Mouse (Mus musculus): ENCODE measurements around the gene Olig1. TPM values are rescaled to one million over a fixed set of nuclear protein-coding genes. Genes with fewer than 3 reads are reported as not detected.
"Not testable (repeated sequence)": the region's sequence is repeated elsewhere in the genome, so short reads cannot be mapped to it uniquely, and the experiment has no call there.

The Olig1 gene
- total RNA-seq, 2 experiments from 2014 or later, result 160 to 181 TPM

DNA sequence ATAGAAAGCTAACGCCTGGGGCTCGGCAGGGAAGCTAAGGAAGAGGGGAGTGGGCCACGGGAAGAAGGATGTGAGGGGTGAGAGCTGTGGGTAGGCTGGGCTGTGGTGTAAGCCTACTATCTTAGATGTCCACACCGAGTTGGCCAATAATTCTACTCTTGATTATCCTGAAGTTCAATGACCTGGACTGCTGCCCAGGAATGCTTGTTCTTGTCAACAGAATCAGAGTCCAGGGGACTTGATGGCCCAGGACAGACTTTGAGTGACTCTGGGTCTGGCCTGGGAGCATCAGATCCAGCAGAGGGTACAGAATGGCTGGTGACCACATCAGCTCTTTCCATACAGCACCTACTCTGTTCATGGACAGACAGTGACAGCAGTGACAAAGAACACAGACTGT is 30.5 kb upstream of the Olig1 start:
- no peak for DNase-seq (ENCODE audit: extremely low spot score in 1 of 2, low spot score in 1 of 2)

DNA sequence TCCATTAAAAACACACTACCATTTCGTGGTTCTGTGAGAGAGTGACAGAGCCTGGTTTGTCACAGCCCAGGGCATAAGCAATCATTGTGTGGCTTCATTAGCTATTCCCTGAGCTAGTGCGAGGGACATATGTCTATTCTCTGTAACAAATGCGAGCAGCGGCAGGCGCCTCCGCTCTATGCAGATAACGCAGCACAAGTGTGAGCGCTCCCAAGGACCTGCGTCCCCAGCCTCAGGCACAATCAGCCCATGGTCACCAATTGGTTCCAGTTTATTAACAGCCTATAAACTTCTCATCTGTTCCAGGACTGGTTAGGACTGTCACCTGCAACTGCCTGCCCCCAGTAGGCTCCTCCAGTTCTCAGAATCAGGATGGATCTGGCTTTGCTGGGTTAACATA is 23.3 kb upstream of the Olig1 start:
- no peak for DNase-seq (ENCODE audit: extremely low spot score in 1 of 2, low spot score in 1 of 2)

DNA sequence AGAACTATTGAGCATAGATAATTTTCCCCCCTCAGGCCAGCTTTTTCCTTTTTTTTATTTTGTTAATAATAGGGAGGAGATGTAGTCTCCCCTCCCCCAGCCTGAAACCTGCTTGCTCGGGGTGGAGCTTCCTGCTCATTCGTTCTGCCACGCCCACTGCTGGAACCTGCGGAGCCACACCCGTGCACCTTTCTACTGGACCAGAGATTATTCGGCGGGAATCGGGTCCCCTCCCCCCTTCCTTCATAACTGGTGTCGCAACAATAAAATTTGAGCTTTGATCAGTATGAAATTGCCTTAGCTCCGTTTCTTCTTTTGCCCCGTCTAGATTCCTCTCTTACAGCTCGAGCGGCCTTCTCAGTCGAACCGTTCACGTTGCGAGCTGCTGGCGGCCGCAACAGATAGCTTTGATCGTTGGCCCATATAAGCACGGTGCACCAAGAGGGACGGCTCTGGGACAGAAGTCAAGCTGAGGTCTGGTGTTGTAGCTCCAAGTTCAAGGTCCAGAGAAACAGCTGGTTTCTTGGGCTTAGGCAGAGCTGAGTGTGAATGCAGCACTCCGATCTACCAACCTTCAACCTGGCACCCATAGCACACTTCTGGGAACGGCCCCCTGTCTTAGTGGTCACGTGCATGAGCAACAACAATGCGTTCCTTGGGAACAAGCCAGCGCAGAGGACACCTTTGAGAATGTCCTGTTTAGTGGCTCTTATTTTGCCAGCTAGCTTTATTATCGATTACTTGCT is 14.0 kb upstream of the Olig1 start:
- DNase-seq (ENCODE audit: extremely low spot score in 1 of 2, low spot score in 1 of 2), result not testable (repeated sequence)

DNA sequence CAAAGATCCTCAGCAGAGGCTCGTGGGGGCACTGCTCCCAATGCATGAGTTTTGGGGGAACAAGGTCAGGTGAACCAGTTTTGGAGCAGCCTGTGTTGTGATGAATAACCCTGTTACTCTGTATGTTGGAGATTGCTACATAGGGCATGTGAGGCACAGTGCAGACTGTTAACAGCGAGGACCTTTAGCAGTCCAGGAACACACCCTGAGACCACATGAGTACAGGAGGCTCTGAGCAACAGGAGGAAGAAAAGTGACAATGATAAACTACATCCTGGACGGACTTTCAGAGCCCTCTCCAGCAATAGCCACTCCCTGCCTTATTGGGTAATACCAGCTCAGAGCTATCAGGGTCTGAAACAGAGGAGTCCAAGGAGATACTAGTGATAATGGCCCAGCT is 10.6 kb upstream of the Olig1 start:
- no peak for DNase-seq (ENCODE audit: extremely low spot score in 1 of 2, low spot score in 1 of 2)

DNA sequence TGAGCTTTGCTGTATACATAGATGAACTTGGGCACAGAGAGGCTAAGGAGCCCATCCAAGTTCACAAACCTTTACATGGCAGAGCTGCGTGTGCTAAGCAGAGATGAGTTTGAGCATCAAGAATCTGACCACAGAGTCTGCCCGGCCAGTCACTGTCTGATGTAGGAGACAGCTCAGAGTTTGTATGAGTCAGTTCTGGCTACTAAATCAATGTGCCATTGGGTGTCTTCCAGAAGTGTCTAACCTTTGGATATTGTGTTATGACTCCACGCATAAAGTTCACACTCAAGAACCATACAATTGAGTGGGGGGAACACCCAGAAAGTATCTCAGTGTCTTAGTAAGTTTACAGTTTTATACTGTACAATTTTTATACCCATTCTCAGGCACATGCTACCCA is 8.7 kb upstream of the Olig1 start:
- no peak for DNase-seq (ENCODE audit: extremely low spot score in 1 of 2, low spot score in 1 of 2)

DNA sequence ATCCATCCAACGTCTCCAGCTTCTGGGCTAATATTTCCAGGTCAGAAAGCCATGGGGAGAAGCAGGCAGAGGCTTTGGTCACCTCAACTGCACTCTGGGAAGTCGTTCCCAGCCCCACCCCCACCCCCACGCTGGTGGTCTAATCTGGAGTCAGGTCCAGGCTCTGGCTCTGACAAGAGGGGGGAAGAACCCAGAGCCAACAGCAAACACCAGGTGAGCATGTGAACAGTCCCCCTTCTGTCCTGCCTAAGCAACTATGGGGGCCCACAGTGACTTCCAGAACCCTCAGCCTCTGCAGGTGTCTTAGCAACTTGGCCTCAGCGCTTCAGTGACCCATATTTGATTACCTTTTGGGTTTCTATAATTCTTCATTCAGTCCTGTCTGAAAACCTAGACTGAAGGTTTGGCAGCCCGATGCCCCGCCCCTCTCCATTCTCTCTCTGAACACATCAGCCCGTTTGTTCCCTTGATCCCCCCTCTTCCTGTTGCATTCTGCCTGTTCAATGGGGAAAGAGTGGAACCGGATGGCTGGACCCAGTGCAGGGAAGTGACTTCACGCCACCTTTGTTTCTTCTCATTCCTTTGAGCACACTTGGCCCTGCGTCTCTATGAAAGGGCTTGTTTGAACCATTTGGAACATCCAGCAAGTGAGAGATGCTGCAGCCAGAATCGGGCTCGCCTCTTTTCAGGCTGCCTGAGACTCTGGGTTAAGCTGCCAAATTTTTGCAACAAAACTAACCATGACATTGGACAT is 6.9 kb upstream of the Olig1 start:
- no peak for DNase-seq (ENCODE audit: extremely low spot score in 1 of 2, low spot score in 1 of 2)

DNA sequence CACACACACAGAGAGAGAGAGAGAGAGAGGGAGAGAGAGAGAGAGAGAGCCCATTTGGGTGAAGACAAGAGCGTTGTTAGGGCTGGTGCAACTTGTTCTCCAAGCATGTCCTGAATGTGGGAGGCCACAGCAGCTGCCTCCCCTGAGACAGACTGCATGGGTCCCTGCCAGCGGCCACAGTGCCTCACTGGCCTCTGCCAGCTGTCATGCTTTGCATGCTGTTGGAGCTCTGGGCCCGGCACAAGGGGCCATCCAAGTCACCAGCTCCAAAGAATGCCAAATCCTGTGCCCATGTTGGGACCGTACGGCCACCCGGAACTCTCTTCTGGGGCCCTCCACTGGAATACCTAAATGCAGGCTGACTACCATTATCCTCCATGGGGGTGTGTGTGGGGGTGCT is 3.6 kb upstream of the Olig1 start:
- DNase-seq (ENCODE audit: extremely low spot score in 1 of 2, low spot score in 1 of 2), result peak in 1 of 2 experiments; percentile 48

DNA sequence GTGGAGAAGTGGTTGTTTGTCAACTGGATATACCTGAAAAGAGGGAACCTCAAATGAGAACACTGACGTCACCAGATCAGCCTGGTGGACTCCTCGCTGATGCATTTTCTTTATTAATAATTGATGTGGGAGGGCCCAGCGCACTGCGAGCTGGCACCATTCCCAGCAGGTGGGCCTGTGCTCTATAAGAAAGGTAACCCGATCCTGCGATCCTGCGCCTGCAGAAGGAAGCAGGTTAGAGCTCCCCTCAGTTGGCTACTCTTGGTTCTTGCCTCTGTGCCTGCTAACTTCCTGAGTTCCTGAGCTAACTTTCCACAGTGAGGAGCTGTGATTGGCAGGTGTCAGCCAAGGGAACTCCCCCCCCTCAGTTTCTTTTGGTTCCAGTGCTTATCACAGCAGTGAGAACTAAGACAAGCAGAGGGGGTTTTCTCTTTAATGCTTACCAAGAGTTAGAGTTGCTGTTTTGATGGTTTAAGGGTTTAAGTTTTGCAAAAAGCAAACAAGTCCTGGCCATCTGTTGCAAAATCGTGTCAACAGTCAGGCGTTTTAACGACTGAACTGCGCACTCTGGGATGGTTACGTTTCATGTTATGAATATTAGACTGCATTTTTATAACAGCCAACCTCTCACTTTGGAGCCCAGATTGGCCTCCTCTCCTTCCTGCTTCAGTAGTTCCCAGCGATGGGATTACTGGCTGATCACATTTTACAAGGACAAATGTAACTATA is 684 bp upstream of the Olig1 start:
- no peak for DNase-seq (ENCODE audit: extremely low spot score in 1 of 2, low spot score in 1 of 2)

DNA sequence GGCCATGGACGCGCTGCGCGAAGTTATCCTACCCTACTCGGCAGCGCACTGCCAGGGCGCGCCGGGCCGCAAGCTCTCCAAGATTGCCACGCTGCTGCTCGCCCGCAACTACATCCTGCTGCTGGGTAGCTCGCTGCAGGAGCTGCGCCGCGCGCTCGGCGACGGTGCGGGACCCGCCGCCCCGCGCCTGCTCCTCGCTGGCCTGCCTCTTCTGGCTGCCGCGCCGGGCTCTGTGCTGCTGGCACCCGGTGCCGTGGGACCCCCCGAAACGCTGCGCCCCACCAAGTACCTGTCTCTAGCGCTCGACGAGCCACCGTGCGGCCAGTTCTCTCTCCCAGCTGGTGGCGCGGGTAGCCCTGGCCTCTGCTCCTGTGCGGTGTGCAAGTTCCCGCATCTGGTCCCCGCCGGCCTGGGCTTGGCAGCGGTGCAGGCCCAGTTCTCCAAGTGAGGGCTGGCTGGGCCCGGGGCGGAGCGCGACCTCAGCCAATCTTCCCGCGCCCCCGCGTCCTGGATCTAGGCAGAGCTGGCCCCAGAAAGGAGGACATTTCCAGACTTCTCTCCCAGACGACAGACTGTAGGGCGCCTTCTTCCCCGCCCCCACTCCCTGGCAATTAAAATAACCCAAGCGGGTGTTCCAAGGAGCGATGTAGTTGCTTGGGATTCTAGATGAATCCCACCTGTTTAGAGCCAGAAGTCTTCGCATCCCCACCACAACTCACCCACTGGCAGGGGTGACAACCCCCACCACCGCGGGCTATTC is 820 bp downstream of the Olig1 start:
- no peak for DNase-seq (ENCODE audit: extremely low spot score in 1 of 2, low spot score in 1 of 2)

DNA sequence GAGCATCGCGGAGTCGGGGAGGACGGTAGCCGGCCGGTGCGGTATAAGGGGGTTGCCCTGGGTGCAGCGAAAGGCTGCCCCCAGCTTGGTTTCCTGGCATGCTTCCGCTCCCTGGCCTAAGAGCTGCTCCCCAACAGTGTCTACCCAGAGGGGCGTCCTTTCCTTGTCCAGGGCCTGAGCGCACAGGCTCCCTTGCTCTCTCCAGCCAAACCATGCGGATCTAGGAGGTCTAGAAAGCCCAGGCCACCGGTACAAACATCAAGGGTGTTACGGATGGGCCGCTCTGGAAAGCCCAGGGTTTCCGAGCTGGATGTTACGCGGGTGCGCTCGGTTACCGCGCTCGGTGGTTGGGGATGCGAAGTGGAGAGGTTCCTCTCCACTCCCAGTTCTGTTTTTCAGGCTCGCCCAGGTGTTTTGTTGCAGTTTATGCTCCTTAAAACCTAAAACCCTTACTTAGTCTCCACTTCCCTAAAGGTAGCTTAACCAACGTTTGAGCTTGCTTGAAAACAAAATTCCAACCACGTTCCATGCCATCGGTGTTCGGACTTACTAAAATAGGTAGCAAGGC is 1.5 kb downstream of the Olig1 start:
- DNase-seq (ENCODE audit: extremely low spot score in 1 of 2, low spot score in 1 of 2), result no peak

DNA sequence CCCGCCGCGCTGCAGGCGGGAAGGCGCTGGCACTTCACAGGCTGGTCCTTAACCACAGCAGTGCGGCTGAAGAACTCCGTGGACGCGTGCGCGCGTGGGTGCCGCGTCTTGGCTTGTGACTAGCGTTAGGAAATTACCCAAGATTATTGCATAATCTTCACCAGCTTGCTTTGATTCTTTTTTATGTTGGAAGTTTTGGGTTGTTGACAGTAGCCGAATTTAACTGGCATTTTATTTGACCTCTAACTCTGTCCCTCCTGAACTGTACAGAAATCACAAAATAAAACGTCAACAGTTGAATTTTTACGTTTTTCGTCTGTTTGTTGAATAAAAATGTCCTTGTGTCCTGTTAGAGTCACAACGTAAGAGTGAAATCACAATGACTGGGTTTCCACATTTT is 2.1 kb downstream of the Olig1 start:
- no peak for DNase-seq (ENCODE audit: extremely low spot score in 1 of 2, low spot score in 1 of 2)

DNA sequence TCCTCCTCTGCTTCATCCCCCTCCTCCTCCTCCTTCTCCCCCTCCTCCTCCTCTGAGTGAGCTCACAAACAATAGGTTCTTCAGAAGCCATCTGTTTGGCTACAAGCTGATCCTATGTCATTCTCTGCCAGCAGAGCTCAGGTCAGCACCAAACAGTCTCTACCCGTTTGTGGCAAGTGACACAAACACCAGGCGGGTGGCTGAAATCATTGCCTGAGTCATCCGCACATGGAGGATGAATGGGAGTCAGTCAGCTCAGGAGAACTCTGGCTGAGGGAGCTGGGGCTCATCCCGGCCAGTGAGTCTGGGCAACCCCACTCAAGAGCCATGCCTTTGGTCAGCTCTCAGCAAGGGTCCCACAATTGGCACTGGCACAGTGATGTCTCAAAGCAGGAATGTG is 10.9 kb downstream of the Olig1 start:
- no peak for DNase-seq (ENCODE audit: extremely low spot score in 1 of 2, low spot score in 1 of 2)

DNA sequence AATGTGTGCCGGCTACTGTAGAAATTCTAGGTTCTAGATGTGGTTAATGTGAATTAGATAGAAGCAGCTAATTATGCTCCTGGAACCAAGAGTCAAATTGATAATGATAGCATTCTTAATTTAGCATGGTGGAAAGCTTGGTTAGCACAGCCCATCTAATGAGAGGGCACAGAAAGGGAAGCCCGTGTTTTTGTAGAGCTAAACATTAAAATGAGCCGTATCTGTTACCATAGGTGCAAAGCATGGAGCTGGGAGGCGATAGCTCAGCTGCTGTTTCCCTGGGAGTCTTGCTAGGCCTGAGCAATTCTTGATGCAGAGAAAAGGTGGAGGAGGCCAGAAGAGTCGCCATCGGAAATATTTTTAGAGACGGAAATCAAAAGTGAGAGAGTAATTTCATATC is 22.5 kb downstream of the Olig1 start:
- no peak for DNase-seq (ENCODE audit: extremely low spot score in 1 of 2, low spot score in 1 of 2)

DNA sequence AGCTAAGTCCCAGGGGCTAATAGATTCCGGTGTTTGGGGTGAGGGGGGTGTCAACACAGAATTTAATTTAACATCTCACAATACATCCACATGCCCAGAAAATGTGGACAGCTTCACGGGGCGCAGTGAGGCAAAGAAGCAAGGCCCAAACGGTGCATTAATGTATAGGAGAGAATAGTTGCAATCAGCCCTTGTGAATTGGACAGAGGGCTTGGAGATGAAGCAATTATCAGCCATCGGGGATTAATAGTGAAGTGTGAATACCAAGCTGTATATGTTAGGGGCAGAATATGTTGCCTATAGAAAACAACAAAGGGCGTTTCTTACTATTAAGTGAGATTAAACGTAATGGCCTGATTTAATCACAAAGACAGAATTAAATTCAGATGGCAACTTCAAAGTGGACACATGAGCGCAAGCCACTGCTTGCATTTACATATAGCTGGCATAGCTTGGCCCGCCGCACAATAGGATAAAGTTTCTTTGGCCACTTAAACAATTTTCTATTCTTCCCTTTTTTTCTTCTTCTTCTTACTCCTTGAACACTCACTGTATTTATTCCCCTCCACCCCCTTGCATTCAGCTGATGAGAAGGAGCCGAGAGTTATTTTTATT is 23.3 kb downstream of the Olig1 start:
- DNase-seq (ENCODE audit: extremely low spot score in 1 of 2, low spot score in 1 of 2), result no peak

DNA sequence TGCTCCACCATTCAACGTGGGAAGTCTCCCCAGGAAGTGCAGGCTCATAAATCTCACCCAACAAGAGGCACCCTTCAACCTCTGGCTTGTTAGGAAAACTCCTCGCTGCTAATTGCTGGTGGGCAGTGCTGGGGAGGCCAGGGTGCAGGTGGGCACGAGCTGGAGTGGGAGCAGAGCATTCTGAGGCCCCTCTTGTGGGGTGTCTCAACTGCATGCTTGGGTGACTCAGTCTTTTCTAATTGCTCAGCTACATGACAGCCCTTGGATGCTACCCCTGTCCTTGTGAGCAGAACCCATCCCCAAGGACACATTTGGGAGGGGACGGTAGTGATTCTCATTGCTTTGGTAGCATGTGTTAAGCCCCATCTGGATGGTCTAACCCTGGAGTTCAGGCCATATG is 28.2 kb downstream of the Olig1 start:
- DNase-seq (ENCODE audit: extremely low spot score in 1 of 2, low spot score in 1 of 2), result no peak

DNA sequence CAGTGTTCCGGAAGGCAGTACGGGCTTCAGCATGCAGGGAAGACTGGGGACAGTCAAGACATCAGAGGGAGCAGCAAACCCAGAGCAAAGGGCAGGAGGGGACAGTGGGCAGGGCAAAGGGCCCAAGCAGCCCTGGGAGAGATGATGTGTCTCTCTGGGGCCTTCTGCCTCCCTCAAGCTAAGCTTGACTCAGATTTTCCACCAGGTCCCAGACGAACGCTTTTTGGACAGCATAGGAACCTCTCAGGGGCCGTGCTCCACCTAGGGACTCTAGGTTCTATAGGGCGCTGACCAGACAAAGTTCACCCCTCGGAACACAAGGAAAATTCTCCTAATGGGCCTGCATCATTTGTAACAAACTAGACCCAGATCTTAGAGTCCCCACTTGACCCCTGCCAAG is 29.8 kb downstream of the Olig1 start:
- no peak for DNase-seq (ENCODE audit: extremely low spot score in 1 of 2, low spot score in 1 of 2)

DNA sequence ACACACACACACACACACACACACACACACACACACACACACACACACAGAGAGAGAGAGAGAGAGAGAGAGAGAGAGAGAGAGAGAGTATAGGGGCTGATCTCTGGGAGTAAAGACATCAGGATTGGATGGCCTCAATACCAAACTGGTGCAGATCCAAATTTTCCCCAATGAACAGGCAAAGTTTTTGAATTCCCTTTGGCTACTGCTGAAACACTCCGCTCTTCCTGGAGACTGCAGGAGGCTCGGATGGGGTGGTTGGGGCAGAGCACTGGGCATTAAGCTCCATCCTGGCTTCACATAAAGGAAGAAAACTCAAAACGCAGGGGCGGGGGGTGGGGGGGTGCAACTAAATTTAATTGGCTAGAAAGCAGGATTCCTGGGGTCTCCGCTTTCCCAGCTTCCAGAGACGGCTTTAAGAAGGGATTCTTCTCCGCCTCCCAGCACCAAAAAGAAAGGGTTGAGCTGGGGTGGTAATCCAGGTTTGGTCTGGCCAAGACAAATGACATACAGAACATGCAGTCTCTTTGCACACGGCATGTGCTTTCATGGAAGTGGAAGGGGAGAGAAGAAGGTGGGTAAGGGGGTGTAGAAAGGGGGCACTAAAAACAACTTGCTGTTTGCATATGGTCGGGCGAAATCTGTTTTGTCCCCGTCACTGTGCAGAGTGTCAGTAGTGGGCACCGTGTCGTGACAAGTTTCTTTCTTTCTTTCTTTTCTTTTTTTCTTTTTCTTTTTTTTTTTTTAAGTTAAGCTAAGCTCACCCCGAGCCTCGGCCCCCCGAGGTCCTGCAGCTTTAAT is 31.3 kb downstream of the Olig1 start:
- no peak for DNase-seq (ENCODE audit: extremely low spot score in 1 of 2, low spot score in 1 of 2)

DNA sequence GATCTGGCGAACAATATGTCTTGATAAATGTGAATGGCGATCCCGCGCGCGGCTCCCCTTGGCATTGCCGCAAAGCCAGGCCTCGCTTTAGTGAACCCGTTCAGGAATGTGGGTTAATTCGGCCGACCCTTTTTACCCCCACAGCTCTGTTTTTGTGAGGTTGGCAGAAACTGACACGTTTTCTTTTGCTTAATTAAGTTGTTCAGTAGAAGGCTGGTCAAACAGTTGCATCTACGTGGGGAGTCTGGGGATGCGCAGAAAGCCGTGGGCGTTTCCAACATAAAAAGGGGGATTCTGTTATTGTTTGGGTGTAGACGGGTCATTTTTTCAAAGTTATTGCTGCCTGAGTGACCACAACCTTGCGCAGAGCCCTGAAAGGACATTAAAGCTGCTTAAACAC is 31.9 kb downstream of the Olig1 start:
- DNase-seq (ENCODE audit: extremely low spot score in 1 of 2, low spot score in 1 of 2), result no peak

Measured in layer of hippocampus, postnatal 25 days (tissue).